Mouse (Mus musculus) kidney, embryonic 16.5 days (tissue): ENCODE data around the gene Krtap21-1. TPM values are rescaled to one million over a fixed set of nuclear protein-coding genes. Genes with fewer than 3 reads are reported as not detected.

Source experiments
- ATAC-seq: fragments of 200-750 bp; cut with Nextera tagmentation; 2 replicates; pipeline ENCODE4 v1.8.0; 2017; ENCODE audit warnings: moderate TSS enrichment; ENCODE audit not compliant: low FRiP score, low TSS enrichment
- H3K27ac ChIP-seq: fragments of 300-500 bp; sonication (generic); 2 replicates; pipeline ENCODE4 v1.5.1; 2014; ENCODE audit warnings: low read length
- H3K27me3 ChIP-seq: fragments of 300-500 bp; sonication (generic); 2 replicates; pipeline ENCODE4 v1.6.1; 2014; ENCODE audit warnings: low read length, control low read depth, mixed read lengths; ENCODE audit not compliant: insufficient read depth
- H3K36me3 ChIP-seq: fragments of 300-500 bp; sonication (generic); 2 replicates; pipeline ENCODE4 v1.6.1; 2014; ENCODE audit warnings: low read length, control low read depth, mixed read lengths; ENCODE audit not compliant: insufficient read depth
- H3K4me1 ChIP-seq: fragments of 300-500 bp; sonication (generic); 2 replicates; pipeline ENCODE4 v1.6.1; 2014; ENCODE audit warnings: low read length, control low read depth, mixed read lengths; ENCODE audit not compliant: insufficient read depth
- H3K4me2 ChIP-seq: fragments of 300-500 bp; sonication (generic); replicated peaks from 2 replicates; pipeline ENCODE4 v1.6.1; 2014; ENCODE audit warnings: low read depth, low read length
- H3K4me3 ChIP-seq: fragments of 300-500 bp; sonication (generic); 2 replicates; pipeline ENCODE4 v1.5.1; 2014; ENCODE audit warnings: mild to moderate bottlenecking, low read length
- H3K9ac ChIP-seq: fragments of 300-500 bp; sonication (generic); replicated peaks from 2 replicates; pipeline ENCODE4 v1.6.1; 2014; ENCODE audit warnings: low read length
- H3K9me3 ChIP-seq: fragments of 300-500 bp; sonication (generic); 2 replicates; pipeline ENCODE4 v1.6.1; 2016; ENCODE audit warnings: low read length, control low read depth
- WGBS: fragments of 180-500 bp; shearing (Covaris S2); extraction: QIAGEN DNeasy Blood & Tissue Kit; methylation state at CpG from one replicate; pipeline ENCODE4 v1.1.7; 2014; 5-methylcytosine and 5-hydroxymethylcytosine counted together
- polyA plus RNA-seq: library from polyadenylated mRNA; unstranded; fragments of >200 nt; fragmentation: Nextera tagmentation; extraction: Ambion mirVana; gene quantifications from 2 replicates; pipeline ENCODE4 v1.2.1, GENCODE M21; 2015

The Krtap21-1 gene
- polyA plus RNA-seq: not detected in 2 replicates

- Histone ChIP-seq H3K4me2 (no peak within 1 kb of the TSS), H3K4me3 (no peak within 1 kb of the TSS), H3K9ac (no peak within 1 kb of the TSS), H3K9me3 (no peaks in the 10 kb centered on the region), H3K27me3 (no peaks in the 10 kb centered on the region), H3K36me3 (no peaks in the 10 kb centered on the region), H3K27ac (no peak within 1 kb of the TSS), H3K4me1 (no peaks in the 10 kb centered on the region)
- 77% methylated on average over 2 of the region's 2 CpGs for WGBS
- no peak for ATAC-seq
Measured at GRCm38 (mm10) chr16:89403768-89404167, at the start of gene Krtap21-1. TSS of gene Krtap21-1 (minus strand) at chr16:89403868.

- ATAC-seq: no peak
- no peaks in the 10 kb centered on the region for H3K9me3 ChIP-seq
- H3K4me1 ChIP-seq: no peaks in the 10 kb centered on the region
- H3K27ac ChIP-seq: no peak overlapping the region
- H3K27me3 ChIP-seq: no peaks in the 10 kb centered on the region
- H3K9ac ChIP-seq: no peak overlapping the region
- WGBS: 82% methylated on average over 2 of the region's 2 CpGs
- H3K4me2 ChIP-seq: no peak overlapping the region
- no peak overlapping the region for H3K4me3 ChIP-seq
- no peaks in the 10 kb centered on the region for H3K36me3 ChIP-seq
Measured at GRCm38 (mm10) chr16:89429586-89429985, 25.9 kb upstream of the Krtap21-1 start.

- WGBS: 83% methylated on average over 5 of the region's 5 CpGs
- no peak for ATAC-seq
- no peak overlapping the region for H3K27ac ChIP-seq
- no peaks in the 10 kb centered on the region for H3K4me1 ChIP-seq
- no peaks in the 10 kb centered on the region for H3K36me3 ChIP-seq
- H3K9me3 ChIP-seq: no peaks in the 10 kb centered on the region
- no peak overlapping the region for H3K4me3 ChIP-seq
- H3K9ac ChIP-seq: no peak overlapping the region
- no peaks in the 10 kb centered on the region for H3K27me3 ChIP-seq
- H3K4me2 ChIP-seq: no peak overlapping the region
Measured at GRCm38 (mm10) chr16:89425310-89425709, 21.6 kb upstream of the Krtap21-1 start.

GRCm38 (mm10) chr16:89420011-89420410, 16.3 kb upstream of the Krtap21-1 start, which contains the start of gene Krtap6-2:
TSS of gene Krtap6-2 (minus strand) at chr16:89420111.
- Histone ChIP-seq H3K27me3 (no peaks in the 10 kb centered on the region), H3K9ac (no peak within 1 kb of the TSS), H3K4me3 (no peak within 1 kb of the TSS), H3K27ac (no peak within 1 kb of the TSS), H3K4me1 (no peaks in the 10 kb centered on the region), H3K36me3 (no peaks in the 10 kb centered on the region), H3K4me2 (no peak within 1 kb of the TSS), H3K9me3 (no peaks in the 10 kb centered on the region)
- WGBS: 91% methylated on average over 3 of the region's 3 CpGs
- no peak for ATAC-seq

GRCm38 (mm10) chr16:89416311-89416710, 12.6 kb upstream of the Krtap21-1 start:
- no peaks in the 10 kb centered on the region for H3K9me3 ChIP-seq
- no peak overlapping the region for H3K4me3 ChIP-seq
- H3K27ac ChIP-seq: no peak overlapping the region
- no peaks in the 10 kb centered on the region for H3K36me3 ChIP-seq
- 82% methylated on average over 3 of the region's 3 CpGs for WGBS
- ATAC-seq: no peak
- no peak overlapping the region for H3K9ac ChIP-seq
- H3K4me2 ChIP-seq: no peak overlapping the region
- no peaks in the 10 kb centered on the region for H3K4me1 ChIP-seq
- H3K27me3 ChIP-seq: no peaks in the 10 kb centered on the region

GRCm38 (mm10) chr16:89410345-89411068, 6.8 kb upstream of the Krtap21-1 start:
- Histone ChIP-seq H3K27ac (no peak overlapping the region), H3K36me3 (no peaks in the 10 kb centered on the region), H3K9me3 (no peaks in the 10 kb centered on the region), H3K27me3 (no peaks in the 10 kb centered on the region), H3K4me1 (no peaks in the 10 kb centered on the region), H3K9ac (no peak overlapping the region), H3K4me3 (no peak overlapping the region), H3K4me2 (no peak overlapping the region)
- ATAC-seq: no peak
- 80% methylated on average over 5 of the region's 5 CpGs for WGBS

GRCm38 (mm10) chr16:89372734-89373461, 30.8 kb downstream of the Krtap21-1 start:
- Histone ChIP-seq H3K27ac (no peak overlapping the region), H3K9me3 (no peaks in the 10 kb centered on the region), H3K4me2 (no peak overlapping the region), H3K4me3 (no peak overlapping the region), H3K4me1 (no peaks in the 10 kb centered on the region), H3K27me3 (no peaks in the 10 kb centered on the region), H3K36me3 (no peaks in the 10 kb centered on the region), H3K9ac (no peak overlapping the region)
- WGBS: 71% methylated on average over 2 of the region's 2 CpGs
- no peak for ATAC-seq

Other genes with a start within 250 kb of the Krtap21-1 start
- not detected in 2 replicates for gene Gm9789, start 245.9 kb downstream of the Krtap21-1 start, polyA plus RNA-seq
- gene Gm7735, start 234.4 kb downstream of the Krtap21-1 start, polyA plus RNA-seq: not detected in 2 replicates
- not detected in 2 replicates for gene 1110057P08Rik, start 229.1 kb downstream of the Krtap21-1 start, polyA plus RNA-seq
- not detected in 2 replicates for gene Krtap20-2, start 198.0 kb downstream of the Krtap21-1 start, polyA plus RNA-seq
- gene Krtap6-2, start 16.2 kb upstream of the Krtap21-1 start, polyA plus RNA-seq: not detected in 2 replicates
- gene Krtap8-1, start 84.1 kb upstream of the Krtap21-1 start, polyA plus RNA-seq: not detected in 2 replicates
- not detected in 2 replicates for gene Krtap7-1, start 104.5 kb upstream of the Krtap21-1 start, polyA plus RNA-seq
- not detected in 2 replicates for gene Krtap11-1, start 167.3 kb upstream of the Krtap21-1 start, polyA plus RNA-seq